Mouse (Mus musculus) regulatory T cell (primary cell): Measurements from ENCODE around the gene Gm28374.

Source experiments
- in situ Hi-C: fragments of 300-600 bp; cut with MboI, MseI; formaldehyde crosslinking; loops from one replicate; pipeline ENCODE4 v1.15.1; 2025; ENCODE audit warnings: high pct_unique_total_duplicates

Gene Gm28374

DNA sequence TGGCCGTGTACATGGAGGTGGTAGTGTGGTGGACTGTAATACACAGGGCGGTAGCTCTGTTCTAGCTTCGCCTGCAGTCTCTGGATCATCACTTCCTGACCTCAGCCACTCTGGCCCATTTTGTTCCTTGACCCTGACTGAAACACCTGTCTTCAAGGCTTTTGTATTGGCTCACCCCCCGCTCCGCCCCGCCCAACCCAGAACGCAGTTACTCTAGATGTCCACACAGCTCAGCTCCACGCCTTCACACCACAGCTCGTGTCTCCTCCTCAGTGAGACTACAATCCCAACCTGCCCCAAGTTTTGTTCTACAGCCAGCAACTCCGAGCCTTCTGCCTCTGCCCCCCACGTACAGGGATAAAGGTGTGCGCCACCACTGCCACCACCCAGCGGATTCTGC is 6.8 kb upstream of the Gm28374 start:
- in situ Hi-C loops, result no loop called here

DNA sequence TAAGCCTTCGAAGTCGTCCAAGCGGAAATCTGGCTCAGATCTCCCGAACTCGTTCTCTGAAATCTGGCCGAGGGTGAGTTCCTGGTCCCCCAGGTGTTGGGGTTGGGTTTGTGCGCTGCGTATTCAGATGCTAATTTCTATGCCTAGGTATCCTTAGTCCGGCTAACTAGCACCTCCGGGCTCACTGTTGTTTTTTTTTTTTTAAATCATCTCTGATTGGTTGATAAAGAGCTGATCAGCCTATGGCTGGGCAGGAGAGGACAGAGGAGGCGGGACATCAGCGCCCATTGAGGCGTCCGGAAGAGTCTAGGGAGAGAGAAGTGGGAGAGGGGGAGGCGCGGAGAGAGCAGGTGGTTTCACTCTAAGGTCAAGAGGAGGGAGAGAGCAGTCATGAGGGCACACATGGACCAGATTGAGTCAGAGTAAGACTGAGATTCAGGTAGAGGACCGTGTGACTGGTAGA is 3.4 kb upstream of the Gm28374 start:
- in situ Hi-C loops, result no loop called here

DNA sequence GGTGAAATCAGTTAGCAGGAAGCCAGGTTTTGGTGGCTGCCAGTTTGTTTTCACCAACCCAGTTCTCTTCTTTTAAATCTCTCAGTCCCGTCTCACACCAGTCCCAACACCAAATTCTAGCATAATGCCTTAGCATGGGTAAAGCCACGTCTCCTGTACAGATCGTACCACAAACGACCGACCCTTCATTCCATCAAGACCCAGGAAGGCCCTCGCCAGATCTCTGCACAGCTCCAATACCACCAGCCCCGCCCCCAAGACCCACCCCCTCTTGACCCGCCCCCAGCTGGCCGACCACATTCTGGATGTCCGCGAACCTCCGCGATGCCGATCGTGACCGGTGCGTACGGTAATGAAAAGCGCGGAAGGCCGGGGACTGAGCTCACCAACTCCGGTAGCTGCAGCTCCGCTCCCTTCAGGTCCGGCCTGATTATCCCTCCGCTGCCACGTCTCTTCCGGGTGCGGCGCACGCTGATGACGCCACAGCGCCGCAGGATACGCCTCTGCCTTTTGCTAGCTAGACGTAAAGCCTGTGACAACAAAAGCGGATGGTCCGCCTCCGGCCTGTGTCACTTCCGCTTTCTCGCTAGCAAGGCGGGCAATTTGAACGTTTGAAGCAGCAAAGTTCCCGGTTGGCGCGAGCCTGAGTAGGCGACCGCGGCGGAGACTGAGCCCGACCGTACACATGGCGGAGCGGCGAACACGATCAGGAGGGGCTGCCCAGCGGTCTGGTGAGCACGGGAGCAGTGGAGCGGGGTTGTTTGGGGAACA is 2.6 kb upstream of the Gm28374 start, which contains the start of the genes Zfpl1 and Cdca5:
TSS of gene Zfpl1 (minus strand) at position 479 of the 771 bp plus-strand sequence.
TSS of gene Cdca5 (plus strand) at position 506 of the 771 bp plus-strand sequence.
- in situ Hi-C loops, result no loop called here

DNA sequence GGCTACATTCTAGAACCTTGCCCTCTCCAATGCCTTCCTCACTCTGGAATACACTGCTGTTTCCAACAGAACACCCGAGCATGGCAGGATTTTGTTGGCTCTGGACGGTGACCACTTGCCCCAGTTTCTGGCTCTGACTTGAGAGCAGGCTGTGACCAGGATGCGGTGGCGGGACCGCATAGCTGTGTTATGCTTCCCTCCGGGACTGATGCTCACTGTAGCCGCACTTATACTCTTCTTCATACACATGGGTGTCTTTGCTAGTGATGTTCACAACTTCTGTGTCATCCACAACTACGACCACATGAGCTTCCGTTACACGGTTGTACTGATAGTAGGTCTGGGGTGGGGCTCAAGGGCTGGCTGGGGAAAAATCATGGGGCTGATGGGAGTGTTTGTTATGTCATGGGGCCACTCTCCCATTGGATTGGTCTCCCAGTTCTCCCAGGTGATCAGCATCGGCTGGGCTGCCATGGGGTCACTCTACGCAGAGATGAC is 2.0 kb downstream of the Gm28374 start, which contains the start of gene Tmem262:
TSS of gene Tmem262 (plus strand) at position 51 of the 498 bp plus-strand sequence.
- in situ Hi-C loops, result loop anchor here (10.0 kb wide), 1 partner anchor 895 kb away; the partner anchor contains the start of genes Plcb3 and Ppp1r14b

DNA sequence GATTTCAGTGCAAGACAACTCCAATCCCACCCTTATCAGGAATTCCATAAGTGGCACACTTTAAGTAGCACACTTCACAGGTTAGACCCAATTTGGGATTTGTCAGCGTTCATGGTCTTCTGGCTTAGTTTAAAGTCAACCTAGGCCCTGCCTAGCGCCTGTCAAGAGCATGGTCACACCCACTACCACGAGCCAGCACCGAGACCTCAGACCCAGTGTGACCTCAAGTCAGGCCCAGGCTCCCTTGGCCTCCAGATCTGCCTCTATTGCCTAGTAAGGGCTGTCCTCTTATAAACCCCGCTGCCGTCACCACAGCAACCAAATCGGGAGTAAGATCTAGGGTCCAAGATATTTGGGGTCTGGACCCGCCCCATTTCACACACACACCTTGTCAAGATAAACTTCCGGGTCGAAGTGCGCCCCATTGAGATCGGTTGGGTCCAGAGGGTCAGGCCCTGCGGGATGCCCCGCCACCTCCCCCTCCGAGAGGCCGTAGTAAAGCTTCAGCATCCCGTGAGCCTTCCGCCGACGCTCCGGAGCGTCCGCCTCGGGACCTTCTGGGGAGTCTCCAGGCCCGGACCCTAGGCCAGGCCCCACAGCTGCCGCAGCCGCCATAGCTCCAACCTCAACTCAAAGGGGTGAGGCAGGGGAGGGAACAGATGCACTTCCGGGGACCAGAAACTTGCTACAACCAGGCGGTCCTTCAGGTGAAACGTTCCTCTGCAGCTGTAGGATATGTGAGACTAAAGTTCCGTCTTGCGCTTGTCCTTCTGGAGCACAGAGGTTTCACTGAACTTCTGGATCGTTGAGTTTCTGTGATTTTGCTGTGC is 5.3 kb downstream of the Gm28374 start, which contains the start of gene Vps51:
TSS of gene Vps51 (minus strand) at position 668 of the 830 bp plus-strand sequence.
- in situ Hi-C loops, result loop anchor here (10.0 kb wide), 1 partner anchor 898 kb away; the partner anchor contains the start of genes Plcb3 and Ppp1r14b

DNA sequence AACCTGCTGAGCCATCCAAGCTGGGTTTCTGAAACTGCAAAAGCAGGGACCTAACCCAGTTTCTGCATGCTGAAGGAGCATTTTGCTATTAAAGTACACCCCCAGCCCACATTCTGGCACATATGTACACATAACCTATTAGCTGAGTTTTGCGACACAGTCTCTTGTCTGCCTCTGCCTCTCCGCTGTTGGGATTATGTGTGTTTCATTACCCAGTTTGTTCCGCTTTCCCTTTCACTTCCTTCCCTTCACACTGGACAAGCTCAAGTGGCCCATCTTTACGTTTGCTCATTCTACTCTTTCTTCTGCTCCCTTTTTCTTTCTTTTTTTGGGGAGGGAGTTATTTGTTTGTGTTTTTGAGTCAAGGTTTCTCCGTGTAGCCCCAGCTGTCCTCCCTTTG is 8.2 kb downstream of the Gm28374 start:
- in situ Hi-C loops, result loop anchor here (10.0 kb wide), 1 partner anchor 901 kb away; the partner anchor contains the start of genes Plcb3 and Ppp1r14b

DNA sequence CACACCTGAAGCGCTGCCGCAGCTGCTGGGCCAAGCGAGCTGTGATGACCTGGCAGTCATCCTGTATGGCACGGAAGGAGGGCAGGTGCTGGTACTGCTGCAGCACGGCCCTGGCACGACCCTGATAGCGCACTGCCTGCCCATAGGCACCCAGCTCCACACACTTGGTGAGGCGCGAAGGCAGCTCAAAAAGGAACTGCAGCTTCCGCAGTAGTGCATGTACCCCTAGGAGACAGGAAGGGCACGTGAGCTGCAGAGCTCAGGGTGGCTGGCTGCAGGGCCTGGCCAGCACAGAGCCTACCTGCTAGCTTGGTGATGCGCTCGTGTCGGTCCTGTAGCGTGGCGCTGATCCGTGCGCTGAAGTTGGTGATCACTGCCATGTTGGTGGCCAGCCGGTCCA is 10.8 kb downstream of the Gm28374 start:
- in situ Hi-C loops, result loop anchor here (10.0 kb wide), 1 partner anchor 904 kb away; the partner anchor contains the start of genes Plcb3 and Ppp1r14b

DNA sequence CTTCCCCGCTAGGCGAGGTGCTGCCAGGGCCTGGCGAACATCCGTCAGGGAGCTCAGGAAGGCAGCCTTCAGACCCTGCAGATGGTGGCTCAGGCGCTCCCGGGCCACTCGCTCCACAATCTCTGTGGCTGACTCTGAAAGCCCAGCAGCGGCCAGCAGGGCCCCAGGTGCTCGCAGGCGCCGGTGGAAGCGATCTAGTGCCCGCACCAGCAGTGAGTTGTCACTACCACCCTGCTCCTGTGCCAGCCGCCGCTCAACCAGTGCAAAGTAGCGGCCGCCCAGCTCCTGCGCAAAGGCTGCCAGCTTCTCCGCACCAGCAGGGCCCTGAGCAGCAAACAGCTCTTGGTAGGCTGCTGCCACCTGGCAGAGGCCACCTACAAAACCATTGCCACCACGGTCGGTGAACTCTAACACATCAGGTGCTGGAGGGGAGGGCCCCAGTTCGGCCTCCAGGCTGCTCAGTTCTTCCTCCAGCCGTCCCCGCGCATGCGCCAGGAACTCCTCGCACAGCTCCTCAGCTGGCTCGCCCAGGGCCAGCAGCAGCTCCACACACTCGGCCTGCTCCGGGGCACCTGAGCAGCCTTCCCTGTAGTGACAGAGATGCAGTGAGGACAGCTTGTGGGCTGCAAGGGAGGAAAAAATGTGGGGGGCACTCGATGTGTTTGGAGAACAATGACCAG is 11.3 kb downstream of the Gm28374 start:
- in situ Hi-C loops, result loop anchor here (10.0 kb wide), 1 partner anchor 904 kb away; the partner anchor contains the start of genes Plcb3 and Ppp1r14b

DNA sequence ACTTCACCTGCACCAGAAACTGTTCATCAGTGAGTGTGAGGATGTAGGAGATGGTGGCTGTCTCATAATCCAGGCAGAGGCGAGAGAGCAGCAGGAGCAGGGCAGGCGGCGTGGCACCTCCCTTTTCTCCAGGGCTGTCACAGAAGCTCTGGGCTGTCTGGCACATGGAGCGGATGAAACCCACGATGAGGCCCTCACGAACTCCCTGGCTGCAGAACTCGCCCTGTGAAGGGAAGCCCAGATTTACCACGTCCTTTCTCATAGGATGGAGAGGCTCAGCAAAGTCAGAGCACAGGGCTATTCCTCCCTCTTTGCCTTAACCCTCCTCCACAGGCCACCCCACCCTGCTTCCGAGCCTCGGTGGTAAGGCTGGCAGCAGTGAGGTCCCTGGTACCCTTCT is 12.2 kb downstream of the Gm28374 start:
- in situ Hi-C loops, result loop anchor here (5.0 to 10.0 kb wide), 2 partner anchors 108 to 905 kb away; partner anchors contain the start of genes Plcb3, Pola2 and Ppp1r14b

DNA sequence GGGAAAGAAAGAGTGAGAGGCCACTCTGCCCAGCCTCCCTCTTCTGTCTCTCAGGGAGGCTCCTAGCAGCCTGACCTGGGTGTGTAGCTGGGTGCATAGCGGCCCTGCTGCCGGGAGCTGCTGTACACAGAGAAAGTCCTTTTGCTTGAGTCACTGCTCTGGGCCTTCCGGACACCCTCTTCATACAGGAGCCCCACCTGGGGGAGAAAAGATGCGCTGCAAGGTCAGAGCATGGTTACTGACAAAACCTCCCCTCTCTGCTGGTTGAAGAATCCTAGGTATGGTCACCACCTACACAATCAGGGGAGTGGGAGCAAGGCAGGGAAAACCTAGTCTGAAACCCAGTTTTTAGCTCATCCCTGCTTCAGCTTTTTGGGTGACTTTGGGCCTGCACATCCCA is 13.1 kb downstream of the Gm28374 start:
- in situ Hi-C loops, result loop anchor here (5.0 kb wide), 1 partner anchor 107 kb away; the partner anchor contains the start of gene Pola2

DNA sequence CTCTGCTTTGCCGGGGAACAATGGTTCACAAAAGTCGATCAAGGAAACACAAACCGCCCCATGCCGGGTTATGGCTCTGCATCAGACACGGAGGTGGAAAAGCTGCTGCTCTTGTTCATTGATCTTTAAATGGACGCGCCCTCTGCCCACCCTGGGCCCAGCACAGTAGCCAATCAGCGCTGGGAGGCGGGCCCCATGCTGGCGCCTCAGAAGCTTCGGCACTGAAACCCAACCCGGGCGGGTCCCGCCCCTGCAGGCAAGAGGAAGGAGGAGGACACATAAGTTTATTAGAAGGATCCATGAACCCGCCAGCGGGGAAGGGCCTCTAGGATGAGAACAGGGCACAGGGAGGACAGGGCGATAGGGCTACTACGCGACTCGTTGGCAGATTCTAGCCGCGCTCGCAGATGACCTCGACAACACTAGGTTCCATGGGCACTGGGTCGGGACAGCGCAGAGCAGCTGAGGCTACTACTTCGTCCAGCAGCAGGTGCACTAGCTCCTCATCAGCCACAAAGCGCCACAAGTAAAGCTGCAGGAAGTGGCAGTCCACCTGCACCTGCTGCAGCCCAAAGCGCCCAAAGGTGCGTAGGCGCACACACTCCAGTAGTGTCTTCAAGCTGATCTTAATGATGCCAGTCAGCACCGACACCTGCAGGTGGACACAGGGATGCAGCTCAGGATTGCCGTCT is 14.2 kb downstream of the Gm28374 start, which contains the start of gene Tm7sf2:
TSS of gene Tm7sf2 (minus strand) at position 650 of the 692 bp plus-strand sequence.
- in situ Hi-C loops, result loop anchor here (5.0 kb wide), 1 partner anchor 106 kb away; the partner anchor contains the start of gene Pola2

DNA sequence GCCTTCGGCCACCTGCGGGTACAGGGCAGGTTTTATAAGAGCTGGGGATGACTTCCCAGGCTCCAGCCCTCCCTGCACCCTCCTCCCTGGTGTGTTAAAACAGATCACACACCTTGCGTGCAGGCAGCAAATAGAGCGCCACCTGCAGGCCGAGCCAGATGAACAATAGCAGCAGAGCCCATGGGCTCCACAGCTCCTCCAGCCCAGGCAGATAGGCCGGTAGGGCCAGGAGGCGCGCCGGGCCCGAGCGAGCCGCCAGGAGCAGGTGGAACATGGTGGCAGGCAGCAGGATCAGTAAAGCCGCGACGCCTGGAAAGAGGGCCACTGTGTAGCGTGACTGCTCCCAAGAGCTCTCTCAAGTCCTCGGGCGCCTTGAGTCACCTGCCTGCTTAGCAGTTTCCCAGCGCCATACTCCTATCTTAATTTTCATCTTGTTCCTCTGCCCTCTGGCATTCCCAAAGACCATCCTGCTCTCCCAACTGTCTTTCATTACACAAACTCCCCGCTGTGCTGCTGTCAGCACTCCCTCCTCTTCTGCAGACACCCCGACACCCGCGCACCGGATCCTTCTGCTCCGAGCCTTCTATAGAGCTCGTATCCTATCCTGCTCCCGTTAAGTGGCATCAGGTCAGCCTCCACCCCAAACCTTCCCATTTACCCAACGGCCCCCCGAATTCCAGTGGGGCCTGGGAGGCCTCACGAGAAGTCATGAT is 14.9 kb downstream of the Gm28374 start:
- in situ Hi-C loops, result loop anchor here (5.0 kb wide), 1 partner anchor 105 kb away; the partner anchor contains the start of gene Pola2

DNA sequence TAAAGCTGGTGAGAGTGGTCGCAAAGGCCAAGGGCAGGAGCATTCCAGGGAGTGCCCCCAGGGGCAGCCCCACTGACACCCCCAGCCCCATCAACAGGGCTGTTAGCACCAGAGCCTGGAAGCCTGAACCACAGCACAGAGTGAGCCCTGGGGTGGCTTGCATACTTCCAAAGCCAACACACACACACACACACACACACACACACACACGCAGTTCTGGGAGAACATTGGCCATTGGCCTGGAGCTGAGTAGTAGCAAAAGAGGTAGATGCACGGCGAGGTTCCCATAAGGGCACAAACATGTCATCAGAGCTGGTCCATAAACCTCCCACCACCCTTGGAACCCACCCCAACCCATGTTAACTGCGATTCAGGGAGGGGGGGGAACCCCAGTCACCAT is 15.5 kb downstream of the Gm28374 start:
- in situ Hi-C loops, result loop anchor here (5.0 kb wide), 1 partner anchor 104 kb away; the partner anchor contains the start of gene Pola2

DNA sequence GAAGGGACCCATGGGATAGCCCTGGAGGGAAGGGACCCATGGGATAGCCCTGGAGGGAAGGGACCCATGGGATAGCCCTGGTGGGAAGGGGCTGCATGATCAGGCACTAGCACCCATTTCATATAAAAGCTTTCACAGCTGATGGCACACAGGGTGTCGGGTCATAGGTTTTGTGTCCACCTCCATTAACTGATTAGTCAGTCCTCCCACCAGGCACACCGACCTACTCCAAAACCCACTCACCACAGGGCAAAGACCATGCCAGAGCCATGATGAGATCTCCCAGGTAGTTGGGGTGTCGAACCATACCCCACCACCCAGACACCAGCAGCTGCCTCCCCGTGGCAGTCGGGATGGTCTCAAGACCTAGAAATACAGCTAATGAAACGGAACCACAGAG is 19.0 kb downstream of the Gm28374 start:
- in situ Hi-C loops, result no loop called here

DNA sequence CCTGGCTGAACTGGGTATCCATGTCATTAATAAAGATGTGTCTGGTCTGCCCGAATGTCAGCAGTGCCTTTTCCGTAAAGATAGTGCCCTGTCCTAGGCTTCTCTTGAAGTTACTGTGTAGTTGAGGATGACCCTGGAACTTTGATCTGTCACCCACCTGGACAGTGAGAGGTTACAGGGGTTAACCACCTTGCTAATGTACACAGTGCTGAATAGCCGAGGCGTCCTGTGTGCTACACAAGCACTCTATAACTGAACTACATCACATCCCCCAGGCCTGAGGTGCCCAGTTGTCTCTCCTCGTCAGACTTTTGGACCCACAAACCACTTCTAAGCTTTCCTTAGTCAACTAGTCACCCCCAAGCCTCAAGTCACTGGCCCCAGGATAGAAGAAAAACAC is 19.6 kb downstream of the Gm28374 start:
- in situ Hi-C loops, result no loop called here

DNA sequence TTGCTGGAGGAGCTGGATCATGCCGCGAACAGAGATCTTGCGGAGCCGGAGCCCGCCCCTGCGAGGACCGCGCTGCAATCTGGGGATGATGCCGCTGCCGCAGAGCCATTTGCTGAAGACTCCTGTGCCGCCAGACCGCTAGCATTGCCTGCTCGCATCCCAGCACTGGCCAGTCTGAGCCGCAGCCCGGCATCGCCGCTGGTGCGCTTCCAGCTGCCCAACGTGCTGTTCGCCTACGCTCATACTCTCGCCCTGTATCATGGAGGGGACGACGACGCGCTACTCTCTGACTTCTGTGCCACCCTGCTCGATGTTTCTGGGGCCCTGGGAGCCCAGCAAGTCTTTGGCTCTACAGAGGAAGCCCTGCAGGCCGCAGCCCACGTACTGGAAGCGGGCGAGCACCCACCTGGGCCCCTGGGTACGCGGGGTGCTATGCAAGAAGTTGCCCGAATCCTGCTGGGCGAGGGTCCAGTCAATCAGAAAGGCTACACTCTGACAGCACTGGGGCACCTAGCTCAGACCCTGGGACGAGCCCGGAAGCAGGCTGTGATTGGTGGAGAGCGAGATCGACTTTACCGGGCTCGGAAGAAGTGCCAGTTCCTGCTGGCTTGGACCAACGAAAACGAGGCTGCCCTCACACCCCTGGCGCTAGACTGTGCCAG is 20.3 kb downstream of the Gm28374 start:
- in situ Hi-C loops, result no loop called here

DNA sequence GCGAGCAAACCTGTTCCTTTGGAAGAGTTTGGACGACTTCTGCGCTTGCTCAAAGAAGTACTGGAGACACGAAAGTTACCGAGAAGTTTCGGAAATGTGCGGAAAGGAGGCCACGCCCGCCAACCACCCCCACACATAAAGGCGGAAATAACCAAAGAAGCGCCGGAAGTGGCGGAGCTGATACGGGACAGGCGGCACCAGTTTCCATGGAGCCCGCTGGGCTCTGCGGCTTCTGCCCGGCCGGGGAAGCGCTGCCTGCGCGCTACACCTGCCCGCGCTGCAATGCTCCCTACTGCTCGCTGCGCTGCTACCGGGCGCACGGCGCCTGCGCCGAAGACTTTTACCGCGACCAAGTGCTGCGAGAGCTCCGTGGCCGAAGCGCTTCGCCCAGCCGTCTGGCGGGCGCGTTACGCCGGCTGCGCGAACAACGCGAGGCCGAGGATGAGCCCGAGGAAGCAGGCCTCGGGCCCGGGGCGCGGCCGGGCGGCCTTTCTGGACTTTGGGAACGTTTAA is 21.0 kb downstream of the Gm28374 start, which contains the start of gene Znhit2:
TSS of gene Znhit2 (plus strand) at position 172 of the 513 bp plus-strand sequence.
- in situ Hi-C loops, result no loop called here

DNA sequence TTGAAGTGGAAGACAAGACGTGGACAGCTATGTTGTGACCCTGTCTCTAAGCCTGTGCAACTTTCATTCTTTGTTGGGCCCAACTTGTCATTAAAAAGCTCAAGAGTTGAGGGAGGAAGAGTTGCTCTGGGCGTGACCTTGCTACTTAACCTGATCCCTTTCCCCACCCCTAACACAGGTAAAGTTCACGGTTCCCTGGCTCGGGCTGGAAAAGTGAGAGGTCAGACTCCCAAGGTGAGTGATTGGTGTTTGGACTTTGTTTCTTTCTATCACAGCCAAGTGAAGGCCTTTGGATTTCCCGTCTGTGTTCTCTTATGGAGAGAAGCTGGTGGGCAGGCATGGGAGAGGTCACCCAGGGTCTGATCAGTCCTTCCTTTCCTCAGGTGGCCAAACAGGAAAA is 23.1 kb downstream of the Gm28374 start:
- in situ Hi-C loops, result no loop called here
